Mouse (Mus musculus): ENCODE measurements around the gene Rnf144b.
A peak's percentile ranks its signal among the peaks of the same experiment; 100 is the strongest.

Gene Rnf144b

DNA sequence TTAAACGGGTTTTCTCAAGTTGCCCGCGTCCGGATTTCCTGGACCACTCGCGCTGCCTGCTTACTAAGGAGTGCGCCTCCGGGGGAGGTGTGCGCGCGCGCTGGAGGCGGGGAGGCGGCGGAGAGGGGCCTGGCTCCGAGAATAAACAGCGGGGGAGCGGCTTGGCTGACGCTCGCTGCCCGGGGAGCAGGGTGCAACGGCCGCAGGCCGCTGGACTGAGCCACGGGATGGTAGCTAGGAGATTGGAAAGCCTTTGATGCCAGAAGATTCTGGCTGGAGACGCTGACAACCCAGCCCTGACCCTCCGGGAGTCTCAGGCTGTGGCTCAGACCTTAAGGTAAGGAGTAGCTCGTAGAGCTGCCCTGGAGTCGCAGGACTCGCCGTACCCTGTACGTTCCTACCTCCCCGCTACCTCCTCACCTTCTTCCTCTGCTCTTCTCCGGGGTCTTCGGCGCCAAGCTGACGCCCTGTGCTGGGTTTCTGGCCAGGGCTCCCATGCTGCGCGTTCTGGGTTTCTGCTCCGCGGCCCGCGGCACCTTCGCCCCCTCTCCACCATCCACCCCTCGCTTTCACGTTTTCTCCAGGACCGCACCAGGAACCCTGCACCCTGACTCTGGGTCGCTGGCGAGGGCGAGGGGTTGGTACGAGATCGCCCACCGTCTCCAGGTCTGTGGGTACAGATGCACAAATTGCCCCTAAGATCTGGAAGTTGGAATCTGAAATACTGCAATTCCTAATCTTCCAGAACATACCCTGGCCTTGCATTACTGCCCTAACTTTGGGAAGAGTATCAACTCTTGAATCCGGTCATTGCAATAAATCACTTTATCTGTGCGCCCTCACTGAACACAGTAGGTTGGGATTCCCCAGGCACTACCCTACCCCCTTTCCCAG is at the start of gene Rnf144b:
Rnf144b (plus strand) TSS at position 120 of the 894 bp plus-strand sequence.
- peak; percentile 64 to 71 for DNase-seq (ENCODE audit: low spot score in 2 of 2)

DNA sequence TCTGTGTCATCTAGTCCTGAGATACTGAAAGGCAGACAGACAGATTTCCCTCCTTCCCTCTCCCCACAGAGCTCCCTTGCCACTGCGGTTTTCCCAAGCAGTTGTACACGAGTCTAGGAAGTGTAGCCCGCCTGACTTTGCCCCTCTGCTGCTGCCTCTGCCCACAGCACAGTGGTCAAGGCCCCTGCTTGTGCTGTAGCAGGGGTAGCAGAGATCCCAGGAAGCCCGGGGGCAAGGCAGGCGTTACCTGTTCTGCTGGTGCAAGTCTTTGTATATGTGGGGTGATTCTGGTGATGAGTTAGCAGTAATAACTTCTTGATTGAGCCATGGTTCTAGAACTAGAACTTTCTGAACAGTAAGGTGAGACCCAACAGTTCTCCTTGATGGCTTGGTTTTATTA is 46.3 kb upstream of the Rnf144b start:
- no peak for DNase-seq (ENCODE audit: low spot score in 2 of 2)

DNA sequence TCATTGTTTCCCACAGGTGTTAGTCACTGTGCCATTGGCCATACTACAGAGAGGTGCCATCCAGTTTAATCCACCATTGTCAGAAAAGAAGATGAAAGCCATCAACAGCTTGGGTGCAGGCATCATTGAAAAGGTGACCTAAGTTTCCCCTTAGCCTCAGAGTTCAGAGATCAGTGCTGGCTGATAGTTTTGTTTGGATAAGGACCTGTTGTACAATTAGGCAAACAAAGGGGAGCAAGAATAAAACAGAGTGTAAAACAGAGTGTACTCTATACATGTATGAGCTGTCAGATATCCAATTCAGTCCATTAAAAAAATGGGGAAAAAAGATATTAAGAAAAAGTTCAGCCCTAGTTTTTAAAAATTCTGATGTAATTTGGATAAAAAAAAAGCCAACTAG is 45.1 kb upstream of the Rnf144b start:
- DNase-seq (ENCODE audit: low spot score in 2 of 2) = no peak

DNA sequence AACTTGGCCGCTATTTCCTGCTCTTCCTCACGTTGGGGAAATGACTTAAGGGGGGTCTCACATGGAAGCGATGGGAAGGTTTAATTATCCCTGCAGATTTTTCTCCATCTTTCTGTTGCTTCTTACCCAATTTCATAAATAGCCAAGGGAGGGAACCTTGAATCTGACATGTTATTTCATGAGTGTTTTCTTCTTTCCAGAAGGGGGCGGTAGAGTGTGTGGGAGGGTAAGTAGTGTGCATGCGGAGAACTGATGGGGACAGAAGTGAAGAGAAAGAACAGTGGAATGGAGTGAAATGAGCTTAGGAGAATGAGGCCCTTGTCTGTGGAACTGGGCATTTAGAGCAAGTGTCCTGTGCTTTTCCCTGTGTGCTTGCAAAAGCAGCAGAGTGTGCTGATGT is 43.7 kb upstream of the Rnf144b start:
- no peak for DNase-seq (ENCODE audit: low spot score in 2 of 2)

DNA sequence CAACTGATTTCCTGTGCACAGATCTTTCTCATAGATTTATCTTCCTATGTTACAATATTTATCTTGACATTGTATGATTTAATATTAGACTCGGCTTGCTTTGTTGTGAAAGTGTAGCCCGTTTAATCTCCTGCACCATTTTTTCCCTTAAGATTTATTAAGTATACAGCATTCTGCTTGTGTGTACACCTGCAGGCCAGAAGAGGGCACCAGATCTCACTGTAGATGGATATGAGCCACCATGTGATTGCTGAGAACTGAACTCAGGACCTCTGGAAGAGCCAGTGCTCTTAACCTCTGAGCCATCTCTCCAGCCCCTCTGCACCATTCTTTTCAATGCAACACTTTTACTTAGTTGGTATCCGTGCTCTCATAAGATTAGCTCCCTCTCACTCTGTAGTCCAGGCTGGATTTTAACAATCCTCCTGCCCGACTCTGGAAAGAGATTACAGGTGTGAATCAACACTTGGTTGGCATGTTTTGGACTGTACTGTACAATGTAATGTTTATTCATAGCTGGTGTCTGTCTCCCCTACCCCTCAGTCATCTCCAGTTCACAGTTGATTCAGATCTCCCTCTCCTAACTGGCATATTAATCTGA is 41.5 kb upstream of the Rnf144b start:
- DNase-seq (ENCODE audit: low spot score in 2 of 2) = no peak

DNA sequence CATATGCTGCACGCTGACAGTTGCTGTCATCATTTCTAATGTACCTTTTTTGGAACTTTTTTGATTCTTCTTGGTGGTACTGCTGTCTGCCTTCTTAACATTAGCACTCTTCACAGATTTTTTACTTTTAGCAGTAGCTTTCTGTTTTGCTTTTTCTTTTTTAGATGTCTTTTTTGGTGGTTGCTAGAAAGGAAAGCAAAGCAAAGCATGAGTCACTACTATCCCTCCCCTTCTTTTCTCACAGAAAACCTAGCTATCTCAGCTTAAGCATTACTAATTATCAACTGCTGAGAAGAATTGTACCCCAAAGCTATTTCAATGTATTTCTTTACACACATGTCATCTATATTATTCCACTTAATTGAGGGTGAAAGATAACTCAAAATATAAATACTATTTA is 34.0 kb upstream of the Rnf144b start:
- DNase-seq (ENCODE audit: low spot score in 2 of 2) = no peak

DNA sequence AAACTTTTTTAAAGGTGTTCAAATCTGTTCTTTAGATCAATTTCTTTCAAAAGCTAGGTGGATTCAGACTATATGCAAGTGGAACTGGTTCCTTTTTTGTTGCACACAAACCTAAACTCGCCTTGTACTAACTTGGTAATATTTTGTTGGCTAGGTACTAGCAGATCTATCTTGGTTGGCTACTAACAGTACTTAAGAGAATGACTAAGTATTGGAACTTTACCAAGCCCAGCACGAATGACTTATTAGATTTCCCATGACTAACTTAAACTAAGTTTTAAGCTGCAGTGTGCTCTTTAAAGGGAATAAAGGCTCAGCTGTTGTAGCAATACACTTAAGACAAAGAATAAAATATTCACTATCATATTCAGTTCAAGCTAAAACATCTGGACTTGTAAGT is 33.2 kb upstream of the Rnf144b start:
- no peak for DNase-seq (ENCODE audit: low spot score in 2 of 2)

DNA sequence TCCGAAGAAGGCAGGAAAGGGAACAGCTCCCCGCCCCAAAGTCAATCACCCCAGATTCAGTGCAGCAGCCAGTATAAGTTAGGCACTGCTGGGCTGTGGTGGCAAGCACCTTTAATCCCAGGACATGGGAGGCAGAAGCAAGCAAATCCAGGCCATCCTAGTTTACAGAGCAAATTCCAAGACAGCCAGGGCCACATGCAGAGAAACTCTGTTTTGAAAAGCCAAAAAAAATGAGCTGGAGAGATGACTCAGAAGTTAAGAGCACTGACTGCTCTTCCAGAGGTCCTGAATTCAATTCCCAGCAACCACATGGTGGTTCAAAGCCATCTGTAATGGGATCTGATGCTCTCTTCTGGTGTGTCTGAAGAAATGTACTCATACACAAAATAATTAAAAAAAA is 28.7 kb upstream of the Rnf144b start:
- DNase-seq (ENCODE audit: low spot score in 2 of 2) = no peak

DNA sequence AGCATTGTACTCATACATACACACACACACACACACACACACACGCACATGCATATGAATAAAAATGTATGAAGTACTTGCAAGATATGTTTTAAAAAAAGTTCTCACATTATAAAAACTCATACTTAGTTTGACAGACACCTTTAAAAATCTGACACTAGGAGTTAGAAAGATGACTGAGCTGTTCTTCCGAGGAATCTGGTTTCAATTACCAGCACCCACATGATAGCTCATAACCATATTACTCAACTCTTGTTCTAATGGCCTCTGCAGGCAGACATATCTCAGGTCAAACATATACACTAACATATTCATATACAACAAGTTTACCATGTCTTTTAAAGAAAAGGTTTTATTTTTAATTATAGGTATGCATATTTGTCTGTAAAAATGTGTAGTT is 25.9 kb upstream of the Rnf144b start:
- DNase-seq (ENCODE audit: low spot score in 2 of 2) = no peak

DNA sequence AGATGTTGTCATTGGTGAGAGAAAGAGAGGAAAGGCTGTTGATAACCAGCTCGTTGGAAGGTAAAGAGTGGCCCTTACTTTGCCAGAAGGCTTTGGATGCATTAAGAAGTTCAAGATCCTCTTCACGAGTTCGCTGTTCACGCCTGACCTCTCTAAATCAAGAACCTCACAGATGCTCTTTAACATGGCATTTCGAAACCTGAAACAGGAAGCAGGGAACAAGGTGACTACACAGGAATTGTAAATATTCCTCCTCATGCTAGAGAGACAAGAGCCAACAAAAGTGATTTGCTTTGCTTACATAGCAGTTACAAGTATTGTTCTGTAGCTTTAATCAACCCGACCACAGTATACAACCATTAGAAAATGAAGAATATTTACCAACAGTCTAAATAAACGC is 23.2 kb upstream of the Rnf144b start:
- no peak for DNase-seq (ENCODE audit: low spot score in 2 of 2)

DNA sequence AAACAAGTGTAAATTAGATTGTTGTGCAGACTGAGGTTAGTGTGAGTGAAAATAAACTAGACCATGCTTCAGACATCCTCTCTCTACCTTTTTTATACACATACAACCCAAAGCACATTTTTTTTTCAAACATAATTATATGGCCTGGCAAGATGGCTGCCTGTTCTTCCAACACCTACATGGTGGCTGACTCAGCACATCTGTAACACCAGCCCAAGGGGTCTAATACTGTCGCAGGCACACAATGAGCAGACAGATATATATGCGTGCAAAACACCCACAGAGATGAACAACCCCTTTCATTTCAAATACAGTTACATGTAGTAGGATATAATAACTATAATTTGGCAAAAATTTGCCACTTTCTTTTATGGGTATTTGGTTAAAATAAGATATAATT is 21.9 kb upstream of the Rnf144b start:
- no peak for DNase-seq (ENCODE audit: low spot score in 2 of 2)

DNA sequence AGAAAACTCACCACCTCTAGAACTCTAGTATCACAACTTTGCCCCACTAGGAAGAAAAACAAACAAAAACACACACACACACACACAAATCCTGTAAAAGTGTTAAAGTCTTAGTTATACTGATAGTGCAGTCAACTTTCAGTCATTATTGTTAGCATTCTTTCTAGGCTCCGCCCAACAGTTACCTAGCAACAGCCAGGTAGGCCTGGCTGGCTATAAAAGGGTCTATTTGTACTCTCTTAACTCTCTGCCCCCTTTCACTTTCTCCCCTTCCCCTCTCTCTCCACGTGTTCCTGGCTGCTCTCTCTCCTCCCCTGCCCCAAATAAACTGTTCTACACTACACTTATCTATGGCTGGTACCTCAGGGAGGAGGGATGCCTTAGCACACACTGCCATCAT is 18.3 kb upstream of the Rnf144b start:
- DNase-seq (ENCODE audit: low spot score in 2 of 2) = no peak

DNA sequence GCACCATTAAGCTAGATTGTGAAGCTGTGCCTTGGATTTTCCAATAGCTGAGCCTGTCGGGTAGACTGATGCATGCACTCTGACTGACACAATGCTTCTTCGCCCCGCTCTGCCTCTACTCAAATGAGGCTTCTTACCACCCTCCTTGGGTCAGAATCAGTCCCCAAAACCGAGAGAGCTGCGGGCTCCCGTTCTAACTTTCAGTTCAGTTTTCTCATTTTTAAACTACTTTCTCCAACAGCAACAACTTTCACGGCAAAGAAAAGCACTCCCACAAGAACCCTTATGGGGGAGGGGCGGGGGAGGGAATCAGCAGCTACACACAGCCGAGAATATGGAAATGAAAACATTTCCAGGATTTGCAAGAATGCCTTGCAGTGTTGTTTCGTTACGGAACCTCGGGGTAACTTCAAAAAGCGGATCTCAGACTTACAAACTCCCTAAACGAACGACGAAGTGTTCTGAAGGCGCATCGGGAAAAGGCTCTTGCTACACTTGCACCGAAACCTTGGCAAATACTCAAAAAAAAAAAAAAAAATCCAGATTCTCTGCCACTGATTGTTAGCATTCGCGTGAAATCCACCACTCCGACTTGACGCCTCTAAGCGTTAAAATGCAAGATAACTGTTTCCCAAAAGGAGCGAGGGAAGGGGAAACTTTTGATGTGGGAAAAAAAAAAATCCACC is 17.5 kb upstream of the Rnf144b start:
- DNase-seq (ENCODE audit: low spot score in 2 of 2) = peak; percentile 20 to 28

DNA sequence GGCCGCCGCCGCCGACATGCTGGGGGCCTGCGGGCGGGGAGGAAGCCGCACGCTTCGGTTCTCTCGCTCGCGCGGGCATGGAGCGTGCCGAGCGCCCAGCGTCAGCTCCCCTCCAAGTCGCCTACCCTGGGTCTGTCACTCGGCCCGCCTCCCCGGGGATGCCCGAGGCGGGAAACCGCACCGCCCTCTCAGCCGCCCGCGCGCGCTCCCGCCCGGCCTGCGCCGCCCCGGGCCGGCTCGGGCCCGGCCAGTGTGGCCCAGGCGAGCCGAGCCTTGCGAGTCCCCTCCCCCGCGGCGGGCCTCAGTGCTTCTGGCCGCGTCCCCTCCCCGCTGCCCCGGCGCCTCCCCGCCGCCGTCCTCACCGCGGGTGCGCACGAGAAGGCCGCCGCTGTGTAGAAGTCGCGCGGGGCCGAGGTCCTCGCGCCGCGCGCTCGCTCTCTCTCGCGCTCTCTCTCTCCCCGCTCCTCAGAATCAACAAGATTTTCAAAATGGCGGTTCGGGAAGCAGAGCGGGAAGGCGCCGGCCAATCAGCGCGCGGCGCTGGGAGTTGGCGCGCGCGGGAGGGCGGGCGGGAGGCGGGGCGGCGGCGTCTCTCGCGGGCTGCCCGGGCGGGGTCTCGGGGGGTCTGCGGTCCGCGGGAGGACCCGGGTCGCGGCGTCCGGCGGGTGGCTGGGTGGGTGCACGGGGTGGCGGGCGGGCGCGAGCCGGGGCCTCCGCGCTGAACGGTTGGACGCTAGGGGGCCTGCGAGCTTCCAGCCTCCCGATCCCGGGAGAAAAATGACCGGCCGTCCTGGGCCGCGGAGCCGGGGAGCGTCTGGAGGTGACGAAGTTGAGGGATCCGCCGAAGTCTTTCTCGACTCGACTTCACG is 16.5 kb upstream of the Rnf144b start, which contains the start of gene Dek:
Dek (minus strand) TSS at position 491 of the 869 bp plus-strand sequence.
- peak; percentile 80 to 86 for DNase-seq (ENCODE audit: low spot score in 2 of 2)

DNA sequence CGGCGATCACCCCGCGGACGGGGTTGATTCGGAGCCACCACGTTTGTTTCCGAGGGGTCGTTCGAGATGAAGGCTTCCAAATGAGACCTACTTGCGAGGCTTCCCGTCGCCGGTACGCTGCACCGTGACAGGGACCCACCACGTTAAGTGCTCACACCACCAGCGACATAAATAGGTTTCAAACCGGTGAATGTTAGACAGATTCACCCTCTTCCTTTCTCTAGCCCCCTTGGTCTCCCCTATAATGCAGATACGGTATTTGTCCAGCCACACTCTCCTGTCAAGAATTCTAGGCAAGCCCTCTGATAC is 15.9 kb upstream of the Rnf144b start:
- DNase-seq (ENCODE audit: low spot score in 2 of 2) = peak in 1 of 2 experiments; percentile 68

DNA sequence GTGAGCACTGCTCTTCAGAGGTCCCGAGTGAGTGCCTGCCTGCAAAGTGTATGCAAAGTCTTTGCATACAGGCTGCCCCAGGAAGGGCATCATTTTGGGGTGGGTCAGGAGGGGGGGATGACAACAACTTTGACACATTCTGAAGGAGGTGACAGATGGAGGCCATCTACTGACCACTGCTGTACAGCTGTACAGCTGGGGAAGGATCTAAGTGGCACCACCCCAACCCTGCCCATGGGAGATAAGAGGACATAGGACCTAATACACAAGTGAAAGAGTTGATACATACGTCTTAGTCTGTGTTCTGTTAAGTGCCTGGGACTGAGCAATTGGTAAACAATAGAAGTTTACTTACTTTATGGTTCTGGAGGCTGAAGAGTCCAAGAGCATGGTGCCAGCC is 13.2 kb upstream of the Rnf144b start:
- DNase-seq (ENCODE audit: low spot score in 2 of 2) = no peak

DNA sequence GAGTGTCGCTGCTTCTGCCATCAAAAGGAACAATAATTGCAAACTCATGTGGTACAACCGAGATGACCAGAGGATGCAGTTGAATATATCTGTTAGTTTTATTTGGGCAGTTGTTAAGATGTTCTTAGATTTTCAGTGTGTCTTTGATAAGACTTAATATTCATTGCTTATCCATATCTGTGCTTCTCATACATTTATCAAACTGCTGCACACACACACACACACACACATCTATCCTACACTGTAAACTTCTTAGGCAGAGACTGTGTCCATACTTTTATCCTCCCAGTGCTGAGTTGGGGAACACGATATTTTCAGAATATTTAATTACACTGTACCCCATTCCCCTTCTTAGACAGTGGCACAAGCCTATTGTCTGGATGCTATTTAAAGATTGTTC is 11.3 kb upstream of the Rnf144b start:
- DNase-seq (ENCODE audit: low spot score in 2 of 2) = no peak

DNA sequence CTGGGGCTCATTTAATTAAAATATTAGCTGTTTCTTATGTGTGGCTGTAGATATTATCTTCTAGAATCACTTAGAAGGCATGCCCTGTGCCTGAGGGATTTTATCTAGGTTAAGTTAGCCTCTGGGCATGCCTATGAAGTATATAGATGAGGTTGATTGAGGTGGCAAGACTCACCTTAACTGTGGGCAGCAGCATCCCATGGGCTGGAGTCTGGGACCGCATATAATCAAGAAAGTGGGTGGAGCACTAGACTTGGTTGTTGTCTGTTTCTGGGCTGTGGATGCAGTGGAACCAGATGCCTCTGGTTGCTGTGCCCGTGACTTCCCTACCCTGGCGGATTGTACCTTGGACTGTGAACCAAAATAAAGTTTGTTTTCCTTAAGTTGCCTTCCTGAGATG is 10.4 kb upstream of the Rnf144b start:
- no peak for DNase-seq (ENCODE audit: low spot score in 2 of 2)

DNA sequence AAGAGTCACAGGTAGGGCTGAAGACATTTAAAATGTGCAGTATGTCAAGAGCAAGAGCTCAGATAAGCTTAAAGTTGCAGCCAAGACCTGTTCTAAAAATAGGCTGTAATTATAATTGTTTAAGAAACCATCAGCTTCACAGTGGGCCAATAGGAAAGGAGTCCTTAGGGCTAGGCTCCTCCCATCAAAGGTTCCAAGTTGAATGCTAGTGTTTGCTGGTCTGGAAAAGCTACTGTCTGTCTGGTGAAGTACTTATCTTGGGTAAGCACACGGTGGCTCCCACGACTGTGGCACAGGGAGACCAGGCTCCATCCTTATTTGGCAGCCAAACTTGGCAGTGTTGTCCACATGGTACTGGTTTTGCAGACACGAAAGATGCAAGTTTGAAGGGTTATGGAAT is 9.5 kb upstream of the Rnf144b start:
- no peak for DNase-seq (ENCODE audit: low spot score in 2 of 2)

DNA sequence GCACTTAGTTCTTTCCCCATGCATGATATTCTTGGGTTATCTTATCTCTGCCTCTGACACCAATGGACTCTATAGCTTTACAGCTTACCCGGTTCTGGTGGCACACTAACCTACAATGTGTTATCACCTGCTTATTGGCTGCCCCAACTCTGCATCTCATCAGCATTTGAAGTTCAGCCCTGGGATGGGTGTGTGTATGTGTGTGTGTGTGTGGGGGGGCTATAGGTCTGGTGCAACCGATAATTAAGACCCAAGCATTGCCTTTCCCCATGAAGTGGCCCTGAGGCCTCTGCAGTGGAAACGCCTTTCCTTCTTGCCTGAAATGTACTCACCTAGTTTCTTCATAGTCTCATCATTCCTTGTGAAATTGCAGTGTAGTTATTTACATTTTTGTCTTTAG is 6.5 kb upstream of the Rnf144b start:
- DNase-seq (ENCODE audit: low spot score in 2 of 2) = no peak

DNA sequence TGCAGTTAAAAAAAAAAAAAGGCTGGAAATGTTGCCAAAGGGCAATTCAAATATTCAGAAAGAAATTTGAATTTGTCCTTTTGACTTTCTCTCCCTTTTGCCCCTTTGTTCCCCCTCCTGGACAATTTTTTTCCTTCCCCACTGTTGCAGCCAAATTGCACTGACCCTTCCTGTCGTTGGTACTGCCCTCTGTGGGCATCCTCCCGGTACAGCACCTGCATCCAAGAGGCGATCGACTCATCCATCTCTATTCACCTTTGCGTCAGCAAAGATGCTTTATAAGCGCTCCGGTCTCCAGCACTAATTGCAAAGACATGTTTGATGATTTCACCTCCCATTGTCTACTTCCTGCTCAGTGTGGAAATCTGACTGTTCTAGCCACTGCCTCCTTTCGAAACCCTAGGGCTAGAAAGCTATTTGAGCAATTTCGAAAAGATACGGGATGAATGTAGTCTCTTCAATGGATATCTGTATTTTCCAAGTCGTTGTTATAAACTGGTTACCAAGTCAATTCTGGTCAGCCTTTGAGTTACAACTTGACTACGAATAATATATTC is 1.0 kb upstream of the Rnf144b start:
- no peak for DNase-seq (ENCODE audit: low spot score in 2 of 2)

DNA sequence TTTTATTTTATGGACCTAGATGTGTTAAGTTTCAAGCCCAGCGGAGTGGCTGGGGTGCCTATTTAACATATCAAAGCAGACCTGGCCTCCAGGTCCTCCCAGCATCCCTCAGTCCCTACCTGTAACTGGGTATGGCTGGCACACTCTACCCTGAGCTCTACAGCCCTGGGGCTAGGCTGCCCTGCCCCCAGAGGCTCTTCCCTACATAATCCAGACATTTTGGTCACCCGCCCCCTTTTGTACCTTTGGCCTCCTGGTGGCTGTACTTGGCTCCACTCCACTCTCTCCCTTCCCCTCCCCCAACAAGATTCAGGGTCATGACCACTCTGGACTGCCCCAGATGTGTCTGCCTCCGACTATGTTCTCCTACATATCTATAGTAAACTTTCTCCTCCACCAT is 2.0 kb downstream of the Rnf144b start:
- DNase-seq (ENCODE audit: low spot score in 2 of 2) = no peak

All from right cerebral cortex, adult 2 months (tissue).